Mouse (Mus musculus): ENCODE measurements at regions not wholly inside any gene's neighbourhood (a gene's known extent, or its start where the extent isn't known, plus 50 kb on each side); places are given as distances from the start of the nearest gene placed in this dataset.

DNA sequence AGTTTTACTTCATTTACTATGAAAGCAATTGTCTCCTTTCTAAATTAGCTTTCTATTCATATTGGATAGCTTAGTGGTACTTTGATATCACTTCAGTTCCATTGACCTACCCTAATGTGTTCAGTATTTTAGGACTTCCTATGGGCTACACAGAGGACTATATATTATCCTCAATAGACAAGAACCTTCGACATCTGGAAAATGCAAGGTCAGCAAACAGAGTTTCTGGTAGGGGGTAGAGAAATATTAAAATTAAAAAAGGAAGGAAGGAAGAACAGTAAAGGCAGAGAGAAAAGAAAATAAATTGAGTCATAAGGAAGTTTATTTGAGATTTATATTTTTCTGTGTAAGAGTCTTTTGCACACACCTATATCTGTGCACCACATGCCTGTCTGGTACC lies 107.4 kb upstream of the Insig1 start:
- no peak for DNase-seq

GRCm38 (mm10) chr5:27995186-27995585 lies 76.0 kb upstream of the Insig1 start:
- DNase-seq = peak; percentile 10 to 13

DNA sequence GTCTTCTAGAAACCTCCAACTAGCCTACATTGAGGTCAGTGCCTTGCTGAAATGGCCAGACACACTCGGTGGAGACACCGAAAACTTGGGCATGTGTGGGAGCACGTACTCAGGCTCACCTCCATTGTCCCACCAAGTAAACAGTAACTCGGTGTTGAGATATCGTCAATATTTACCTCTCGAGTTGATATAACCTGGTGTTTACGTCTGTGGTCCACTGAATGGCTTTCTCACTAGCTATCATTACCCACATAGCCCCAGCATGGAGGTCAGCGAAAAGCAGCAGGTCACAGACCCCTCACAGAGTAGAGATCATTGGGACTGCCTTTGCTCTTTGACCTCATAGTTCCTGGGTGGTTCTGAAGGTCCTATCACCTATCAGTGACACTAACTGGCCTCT lies 73.4 kb upstream of the Insig1 start:
- no peak for DNase-seq

DNA sequence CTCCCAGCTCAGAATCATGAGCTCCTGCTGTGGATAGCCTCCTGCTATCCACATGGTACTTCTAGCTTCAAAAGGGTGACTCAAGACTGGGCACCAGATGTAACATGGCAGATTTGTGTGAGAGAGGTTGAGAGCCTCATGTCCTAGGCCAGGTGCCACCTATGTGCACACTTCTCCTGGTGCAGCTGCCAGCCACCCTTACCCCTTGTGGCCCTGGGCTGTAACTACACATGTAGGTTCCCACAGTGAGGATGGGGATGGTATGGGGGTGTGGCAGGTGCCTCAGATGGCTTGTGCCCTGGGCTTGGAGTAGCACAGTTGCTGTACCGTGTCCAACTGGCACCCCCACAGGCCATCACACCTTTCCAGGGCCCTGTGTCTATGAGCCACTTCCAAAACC lies 68.2 kb upstream of the Insig1 start:
- no peak for DNase-seq

GRCm38 (mm10) chr5:28003756-28004486 lies 67.2 kb upstream of the Insig1 start:
- no peak for DNase-seq

GRCm38 (mm10) chr5:28004487-28004827 lies 66.7 kb upstream of the Insig1 start:
- DNase-seq = no peak

DNA sequence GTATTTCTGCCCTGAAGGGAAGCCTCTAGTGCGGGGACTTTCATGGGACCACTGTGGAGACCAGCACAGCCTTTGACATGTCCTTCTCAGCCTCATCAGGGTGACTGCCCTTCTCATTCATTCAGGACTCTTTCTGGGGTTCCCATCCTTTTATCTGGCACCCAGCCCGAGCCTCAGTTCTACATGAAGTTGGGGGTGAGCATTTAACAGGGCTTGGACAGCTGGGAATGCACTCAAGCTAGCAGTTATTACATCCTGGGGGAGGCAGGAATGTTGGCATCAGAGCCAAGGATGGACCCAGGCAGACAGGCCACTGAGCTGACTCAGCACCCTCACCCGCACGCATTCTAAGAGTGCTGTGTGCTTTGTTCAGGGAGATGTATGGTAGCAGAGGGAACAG lies 61.8 kb upstream of the Insig1 start:
- no peak for DNase-seq

- DNase-seq = no peak
These were observed 61.3 kb upstream of the Insig1 start for GRCm38 (mm10) chr5:28009871-28010270.

DNA sequence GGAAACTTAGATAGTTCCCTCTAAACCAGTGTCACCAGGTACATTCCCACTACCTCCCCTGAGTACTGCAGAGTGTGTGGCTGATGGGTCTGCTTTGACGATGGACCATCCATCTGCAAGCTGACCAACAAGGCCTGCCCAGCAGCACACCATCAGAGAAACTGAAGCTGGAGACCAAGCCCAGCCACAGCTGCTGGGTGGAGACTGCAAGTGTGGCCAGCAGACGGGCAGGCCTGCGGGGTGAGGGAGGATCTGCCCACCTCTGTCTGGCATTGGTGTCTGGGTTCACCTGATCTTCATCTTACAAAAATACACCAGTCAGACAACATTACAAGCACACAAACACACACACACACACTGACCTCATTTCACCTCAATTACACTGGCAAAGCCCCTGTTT lies 60.6 kb upstream of the Insig1 start:
- no peak for DNase-seq

DNA sequence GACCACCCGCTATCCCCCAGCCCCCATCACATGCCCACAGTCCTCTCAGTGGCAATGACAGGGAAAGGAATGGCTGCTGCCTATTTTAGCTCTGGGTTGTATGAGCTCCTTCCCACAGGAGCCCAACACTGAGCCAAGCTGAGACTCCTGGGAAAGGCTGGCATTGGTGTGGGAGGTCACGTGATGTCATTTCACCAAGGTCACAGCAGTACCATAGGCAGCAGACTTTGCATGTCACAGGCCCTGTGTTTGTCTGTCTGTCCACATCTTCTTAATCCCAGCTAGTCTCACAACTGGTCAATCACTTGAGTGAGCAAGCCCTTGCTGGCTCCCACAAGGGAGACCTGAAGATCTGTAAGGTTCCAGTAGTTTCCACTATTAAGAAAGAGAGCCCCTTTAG lies 58.7 kb upstream of the Insig1 start:
- no peak for DNase-seq

- no peak for DNase-seq
These were observed 57.4 kb upstream of the Insig1 start for GRCm38 (mm10) chr5:28013619-28014273.

GRCm38 (mm10) chr5:28019864-28020263 lies 51.3 kb upstream of the Insig1 start:
- DNase-seq = no peak
